Mouse (Mus musculus): ENCODE measurements around the gene Tent5a. TPM values are rescaled to one million over a fixed set of nuclear protein-coding genes. Genes with fewer than 3 reads are reported as not detected.
A peak's percentile ranks its signal among the peaks of the same experiment; 100 is the strongest.

Tent5a gene
- total and polyA plus RNA-seq, 3 experiments: 7.0 to 15.2 TPM; not detected in 1

GRCm38 (mm10) chr9:85324158-85324875 lies 2.8 kb downstream of the Tent5a start:
- Histone ChIP-seq H3K4me1 (ENCODE audit: control insufficient read depth in 1 of 2, insufficient read depth in 2 of 2, low read length in 2 of 2) (peaks cover 3 to 18% of the 10 kb centered on the region in 2 experiments), H3K27ac (ENCODE audit: control insufficient read depth, low read depth, low read length) (peak overlapping the region; percentile 59), H3K9ac (ENCODE audit: control insufficient read depth, low read depth, low read length, poor library complexity, severe bottlenecking) (peak overlapping the region; percentile 58), H3K79me2 (ENCODE audit: control insufficient read depth, insufficient read depth, low read length, poor library complexity) (peaks cover 33% of the 10 kb centered on the region), H3K36me3 (ENCODE audit: control insufficient read depth in 1 of 2, insufficient read depth in 2 of 2, low read length in 2 of 2) (peaks cover 10 to 22% of the 10 kb centered on the region in 2 experiments; a peak in 3 of 4 replicates), H3K27me3 (ENCODE audit: control insufficient read depth in 1 of 2, insufficient read depth in 2 of 2, low read length in 2 of 2) (no peaks in the 10 kb centered on the region), H3K9me3 (replicated peaks; ENCODE audit: insufficient read depth, low read length) (no peaks in the 10 kb centered on the region), H3K4me3 (ENCODE audit: control insufficient read depth in 1 of 2, insufficient read depth in 1 of 2, low read depth in 2 of 2, low read length in 2 of 2) (peak overlapping the region; percentile 77 to 88)
- DNase-seq (ENCODE audit: low read depth, low spot score): peak; percentile 32
- TF ChIP-seq ZC3H11A (IDR thresholded peaks at IDR 0.05; ENCODE audit: low read depth, low read length): no peak
- no peak for TF ChIP-seq E2F4 (IDR thresholded peaks at IDR 0.05; ENCODE audit: borderline replicate concordance, low read depth, low read length)
- 0 out of 4 replicates have a peak, but pooled peaks of 1 of the 2 experiments have one; percentile 13 for TF ChIP-seq EP300 (IDR thresholded peaks at IDR 0.05; ENCODE audit: low read depth in 1 of 2, low read length in 2 of 2)
- TF ChIP-seq ZNF384 (IDR thresholded peaks at IDR 0.05; ENCODE audit: low read depth, low read length): peak; percentile 73
- TF ChIP-seq TAL1 (IDR thresholded peaks at IDR 0.05; ENCODE audit: low read length): no peak
- TF ChIP-seq SIN3A (IDR thresholded peaks at IDR 0.05; ENCODE audit: low read length): 0 out of 2 replicates have a peak, but pooled peaks have one; percentile 16
- TF ChIP-seq USF2 (IDR thresholded peaks at IDR 0.05; ENCODE audit: borderline replicate concordance in 1 of 2, insufficient read depth in 1 of 2, low read depth in 1 of 2, low read length in 2 of 2): no peak
- no peak for TF ChIP-seq GATA1 (IDR thresholded peaks at IDR 0.05; ENCODE audit: low read depth, low read length)
- no peak for TF ChIP-seq ELF1 (IDR thresholded peaks at IDR 0.05; ENCODE audit: low read depth, low read length)
- no peak for TF ChIP-seq JUND (IDR thresholded peaks at IDR 0.05; ENCODE audit: low read depth, low read length)

GRCm38 (mm10) chr9:85320167-85320951 lies 6.8 kb downstream of the Tent5a start:
- no peak overlapping the region for H3K27ac ChIP-seq (ENCODE audit: control insufficient read depth, low read depth, low read length)
- DNase-seq (ENCODE audit: low read depth, low spot score): no peak
- H3K9ac ChIP-seq (ENCODE audit: control insufficient read depth, low read depth, low read length, poor library complexity, severe bottlenecking): no peak overlapping the region
- H3K27me3 ChIP-seq (ENCODE audit: control insufficient read depth in 1 of 2, insufficient read depth in 2 of 2, low read length in 2 of 2): no peaks in the 10 kb centered on the region
- TF ChIP-seq POLR2A (IDR thresholded peaks at IDR 0.05; ENCODE audit: control insufficient read depth in 1 of 2, insufficient read depth in 1 of 2, low read depth in 1 of 2, low read length in 2 of 2, poor library complexity in 1 of 2) (no peak), USF2 (IDR thresholded peaks at IDR 0.05; ENCODE audit: borderline replicate concordance in 1 of 2, insufficient read depth in 1 of 2, low read depth in 1 of 2, low read length in 2 of 2) (no peak), ZNF384 (IDR thresholded peaks at IDR 0.05; ENCODE audit: low read depth, low read length) (no peak), CHD2 (IDR thresholded peaks at IDR 0.05; ENCODE audit: low read length) (no peak), CTCF (IDR thresholded peaks at IDR 0.05 in 2 of 3, conservative IDR thresholded peaks at IDR 0.05 in 1 of 3; ENCODE audit: control insufficient read depth in 1 of 3, insufficient read depth in 1 of 3, low read depth in 2 of 3, low read length in 3 of 3, poor library complexity in 1 of 3, severe bottlenecking in 1 of 3) (no peak)
- H3K4me1 ChIP-seq (ENCODE audit: control insufficient read depth in 1 of 2, insufficient read depth in 2 of 2, low read length in 2 of 2): peaks cover 3 to 14% of the 10 kb centered on the region in 2 experiments
- no peak overlapping the region for H3K4me3 ChIP-seq (ENCODE audit: control insufficient read depth in 1 of 2, insufficient read depth in 1 of 2, low read depth in 2 of 2, low read length in 2 of 2)
- peaks cover 10 to 26% of the 10 kb centered on the region in 2 experiments; a peak in 3 of 4 replicates for H3K36me3 ChIP-seq (ENCODE audit: control insufficient read depth in 1 of 2, insufficient read depth in 2 of 2, low read length in 2 of 2)
- peaks cover 18% of the 10 kb centered on the region for H3K79me2 ChIP-seq (ENCODE audit: control insufficient read depth, insufficient read depth, low read length, poor library complexity)
- H3K9me3 ChIP-seq (replicated peaks; ENCODE audit: insufficient read depth, low read length): no peaks in the 10 kb centered on the region

All from MEL (cell line).